Mouse (Mus musculus): ENCODE measurements at regions not wholly inside any gene's neighbourhood (a gene's known extent, or its start where the extent isn't known, plus 50 kb on each side); places are given as distances from the start of the nearest gene placed in this dataset.

GRCm38 (mm10) chr2:178685211-178685610 lies 254.9 kb downstream of the Cdh26 start:
- no peak; a peak in 1 of 4 replicates for ATAC-seq (replicated peaks in 1 of 2; ENCODE audit: insufficient read depth in 1 of 2, low FRiP score in 2 of 2, low TSS enrichment in 1 of 2, low read depth in 1 of 2, poor library complexity in 2 of 2, severe bottlenecking in 2 of 2)

- ATAC-seq (replicated peaks in 1 of 2; ENCODE audit: insufficient read depth in 1 of 2, low FRiP score in 2 of 2, low TSS enrichment in 1 of 2, low read depth in 1 of 2, poor library complexity in 2 of 2, severe bottlenecking in 2 of 2) = no peak
Measured at GRCm38 (mm10) chr2:178686167-178686601, 255.9 kb downstream of the Cdh26 start.

GRCm38 (mm10) chr2:178688586-178688985 lies 258.3 kb downstream of the Cdh26 start:
- no peak for ATAC-seq (replicated peaks in 1 of 2; ENCODE audit: insufficient read depth in 1 of 2, low FRiP score in 2 of 2, low TSS enrichment in 1 of 2, low read depth in 1 of 2, poor library complexity in 2 of 2, severe bottlenecking in 2 of 2)

GRCm38 (mm10) chr2:178691190-178691864 lies 261.0 kb downstream of the Cdh26 start:
- ATAC-seq (replicated peaks in 1 of 2; ENCODE audit: insufficient read depth in 1 of 2, low FRiP score in 2 of 2, low TSS enrichment in 1 of 2, low read depth in 1 of 2, poor library complexity in 2 of 2, severe bottlenecking in 2 of 2) = peak; percentile 68

GRCm38 (mm10) chr2:178691865-178692228 lies 261.5 kb downstream of the Cdh26 start:
- peak; percentile 77 to 90 for ATAC-seq (replicated peaks in 1 of 2; ENCODE audit: insufficient read depth in 1 of 2, low FRiP score in 2 of 2, low TSS enrichment in 1 of 2, low read depth in 1 of 2, poor library complexity in 2 of 2, severe bottlenecking in 2 of 2)

- peak; percentile 19 to 27; a peak in 2 of 4 replicates for ATAC-seq (replicated peaks in 1 of 2; ENCODE audit: insufficient read depth in 1 of 2, low FRiP score in 2 of 2, low TSS enrichment in 1 of 2, low read depth in 1 of 2, poor library complexity in 2 of 2, severe bottlenecking in 2 of 2)
Measured at GRCm38 (mm10) chr2:178692231-178692630, 261.9 kb downstream of the Cdh26 start.

- no peak for ATAC-seq (replicated peaks in 1 of 2; ENCODE audit: insufficient read depth in 1 of 2, low FRiP score in 2 of 2, low TSS enrichment in 1 of 2, low read depth in 1 of 2, poor library complexity in 2 of 2, severe bottlenecking in 2 of 2)
Measured at GRCm38 (mm10) chr2:178698648-178699047, 268.3 kb downstream of the Cdh26 start.

- peak; percentile 61 to 65 for ATAC-seq (replicated peaks in 1 of 2; ENCODE audit: insufficient read depth in 1 of 2, low FRiP score in 2 of 2, low TSS enrichment in 1 of 2, low read depth in 1 of 2, poor library complexity in 2 of 2, severe bottlenecking in 2 of 2)
Measured at GRCm38 (mm10) chr2:178700825-178701224, 270.5 kb downstream of the Cdh26 start.

- peak in 1 of 2 experiments; percentile 61; a peak in 3 of 4 replicates for ATAC-seq (replicated peaks in 1 of 2; ENCODE audit: insufficient read depth in 1 of 2, low FRiP score in 2 of 2, low TSS enrichment in 1 of 2, low read depth in 1 of 2, poor library complexity in 2 of 2, severe bottlenecking in 2 of 2)
Measured at GRCm38 (mm10) chr2:178704510-178704909, 274.2 kb downstream of the Cdh26 start.

- no peak for ATAC-seq (replicated peaks in 1 of 2; ENCODE audit: insufficient read depth in 1 of 2, low FRiP score in 2 of 2, low TSS enrichment in 1 of 2, low read depth in 1 of 2, poor library complexity in 2 of 2, severe bottlenecking in 2 of 2)
Measured at GRCm38 (mm10) chr2:178708649-178709048, 278.3 kb downstream of the Cdh26 start.

GRCm38 (mm10) chr2:178709192-178709881 lies 279.0 kb downstream of the Cdh26 start:
- no peak for ATAC-seq (replicated peaks in 1 of 2; ENCODE audit: insufficient read depth in 1 of 2, low FRiP score in 2 of 2, low TSS enrichment in 1 of 2, low read depth in 1 of 2, poor library complexity in 2 of 2, severe bottlenecking in 2 of 2)

- ATAC-seq (replicated peaks in 1 of 2; ENCODE audit: insufficient read depth in 1 of 2, low FRiP score in 2 of 2, low TSS enrichment in 1 of 2, low read depth in 1 of 2, poor library complexity in 2 of 2, severe bottlenecking in 2 of 2) = peak; percentile 53 to 57; a peak in 3 of 4 replicates
Measured at GRCm38 (mm10) chr2:178710001-178710400, 279.7 kb downstream of the Cdh26 start.

GRCm38 (mm10) chr2:178711587-178712080 lies 281.3 kb downstream of the Cdh26 start:
- no peak for ATAC-seq (replicated peaks in 1 of 2; ENCODE audit: insufficient read depth in 1 of 2, low FRiP score in 2 of 2, low TSS enrichment in 1 of 2, low read depth in 1 of 2, poor library complexity in 2 of 2, severe bottlenecking in 2 of 2)

GRCm38 (mm10) chr2:178712391-178712892 lies 282.1 kb downstream of the Cdh26 start:
- no peak for ATAC-seq (replicated peaks in 1 of 2; ENCODE audit: insufficient read depth in 1 of 2, low FRiP score in 2 of 2, low TSS enrichment in 1 of 2, low read depth in 1 of 2, poor library complexity in 2 of 2, severe bottlenecking in 2 of 2)

- ATAC-seq (replicated peaks in 1 of 2; ENCODE audit: insufficient read depth in 1 of 2, low FRiP score in 2 of 2, low TSS enrichment in 1 of 2, low read depth in 1 of 2, poor library complexity in 2 of 2, severe bottlenecking in 2 of 2) = no peak
Measured at GRCm38 (mm10) chr2:178715500-178716245, 285.3 kb downstream of the Cdh26 start.

GRCm38 (mm10) chr2:178718048-178718447 lies 287.7 kb downstream of the Cdh26 start:
- peak in 1 of 2 experiments; percentile 40; a peak in 1 of 4 replicates for ATAC-seq (replicated peaks in 1 of 2; ENCODE audit: insufficient read depth in 1 of 2, low FRiP score in 2 of 2, low TSS enrichment in 1 of 2, low read depth in 1 of 2, poor library complexity in 2 of 2, severe bottlenecking in 2 of 2)

- no peak for ATAC-seq (replicated peaks in 1 of 2; ENCODE audit: insufficient read depth in 1 of 2, low FRiP score in 2 of 2, low TSS enrichment in 1 of 2, low read depth in 1 of 2, poor library complexity in 2 of 2, severe bottlenecking in 2 of 2)
Measured at GRCm38 (mm10) chr2:178723455-178723854, 293.1 kb downstream of the Cdh26 start.

GRCm38 (mm10) chr2:178724228-178724627 lies 293.9 kb downstream of the Cdh26 start:
- ATAC-seq (replicated peaks in 1 of 2; ENCODE audit: insufficient read depth in 1 of 2, low FRiP score in 2 of 2, low TSS enrichment in 1 of 2, low read depth in 1 of 2, poor library complexity in 2 of 2, severe bottlenecking in 2 of 2) = no peak

Data from hematopoietic stem cell, adult 5-6 weeks (primary cell).